Mouse (Mus musculus) cerebellum, postnatal 25 days (tissue): ENCODE measurements around the gene Ppp4r3a.
A peak's percentile ranks its signal among the peaks of the same experiment; 100 is the strongest.
"Not testable (repeated sequence)": the region's sequence is repeated elsewhere in the genome, so short reads cannot be mapped to it uniquely, and the experiment has no call there.

ENCODE experiments used
- DNase-seq, 2 experiments: peaks; one replicate each; pipeline ENCODE4 v3.0.0; 2021; ENCODE audit warnings: mixed read lengths in 2 of 2

Ppp4r3a gene

DNA sequence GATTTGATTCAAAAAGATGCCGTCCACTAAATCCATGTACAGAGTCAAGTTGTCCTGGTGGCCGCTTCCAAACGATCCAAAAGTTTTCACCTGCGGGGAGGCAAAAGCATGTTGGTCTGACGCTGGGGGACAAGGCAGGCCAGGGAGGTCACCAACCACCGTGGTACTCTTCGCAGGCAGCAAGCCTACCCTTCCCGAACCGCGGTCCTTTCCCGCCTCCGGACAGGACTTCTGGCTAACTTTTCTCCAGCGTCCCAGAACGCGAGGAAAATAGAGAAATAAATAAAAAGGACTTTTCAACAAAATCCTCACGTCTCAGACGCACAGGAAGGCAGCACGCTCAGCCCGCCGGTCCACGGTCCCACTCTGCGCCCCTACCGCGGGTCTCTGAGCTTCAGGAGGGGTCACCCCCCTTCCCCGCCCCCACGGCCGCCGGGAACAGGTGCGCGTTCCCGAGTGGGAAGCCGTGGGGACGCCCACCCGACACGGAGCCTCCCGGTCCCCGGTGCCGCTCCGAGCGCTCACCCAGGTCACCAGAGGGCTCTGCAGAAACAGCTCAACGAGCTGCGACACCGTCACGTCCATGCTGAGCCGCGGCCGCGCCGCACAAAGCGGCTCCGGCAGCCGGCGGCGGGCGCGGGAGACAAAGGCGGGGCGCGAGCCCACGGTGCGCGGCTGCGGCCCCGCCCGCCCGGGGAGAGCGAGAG, 55.1 kb downstream of the Ppp4r3a start:
- DNase-seq: no peak

DNA sequence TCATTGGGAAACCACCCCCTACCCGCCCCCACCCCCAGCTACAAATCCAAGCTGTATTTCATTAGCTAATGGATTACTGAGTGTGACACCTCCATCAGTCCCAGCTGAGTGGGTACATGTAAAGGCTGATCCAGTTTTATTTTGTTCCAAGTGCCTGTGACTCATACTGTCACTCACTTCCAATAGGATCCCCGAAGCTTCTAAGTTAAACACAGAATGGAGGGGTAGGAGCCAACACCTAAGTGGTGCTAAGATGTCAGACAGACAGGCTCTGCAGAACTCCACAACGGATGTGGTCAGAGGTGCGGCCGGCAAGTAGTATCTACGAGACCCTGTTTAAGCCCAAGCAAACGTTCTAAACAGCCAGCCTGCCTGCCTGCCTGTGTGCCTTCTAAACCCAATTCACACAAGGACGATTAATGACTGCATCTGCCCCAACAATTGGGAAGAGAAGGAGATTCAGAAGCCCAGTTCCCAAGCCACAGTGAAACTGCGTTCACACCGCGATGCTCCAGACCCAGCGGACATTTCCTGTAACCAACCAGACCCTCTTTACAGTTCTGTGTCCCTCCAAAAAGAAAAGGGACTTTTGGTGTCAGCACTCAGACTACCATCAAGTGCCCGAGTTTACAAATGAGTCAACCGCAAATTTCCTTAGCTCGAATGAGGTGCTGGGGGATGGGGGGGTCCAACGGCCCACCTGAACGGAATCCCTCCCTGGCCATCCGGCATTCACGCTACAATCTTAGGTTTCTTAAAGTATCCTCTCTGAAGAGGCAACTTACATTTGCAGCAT, 55.9 kb downstream of the Ppp4r3a start:
- DNase-seq: no peak

- DNase-seq: peak in 1 of 2 experiments; percentile 49
Measured at GRCm38 (mm10) chr12:101026946-101027345, 56.6 kb downstream of the Ppp4r3a start.

GRCm38 (mm10) chr12:101026518-101026917, 57.0 kb downstream of the Ppp4r3a start:
- no peak for DNase-seq

DNA sequence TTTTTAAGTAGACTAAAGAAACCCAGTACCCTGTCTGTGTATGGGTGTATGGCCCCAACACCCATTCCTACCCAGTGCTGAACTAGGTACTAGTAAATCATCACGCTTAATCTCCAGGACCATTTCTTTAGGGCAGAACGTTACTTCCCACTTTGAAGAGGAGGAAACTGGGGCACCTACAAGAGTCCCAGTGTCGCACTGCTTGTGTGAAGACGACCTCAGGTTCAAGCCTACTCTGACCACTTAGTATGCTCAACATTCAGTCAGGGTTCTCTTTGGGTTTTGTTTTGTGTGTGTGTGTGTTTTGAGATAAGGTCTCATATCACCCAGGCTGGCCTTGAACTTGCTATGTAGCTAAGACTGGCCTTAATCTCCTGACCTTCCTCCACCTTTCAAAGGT, 57.5 kb downstream of the Ppp4r3a start:
- no peak for DNase-seq

DNA sequence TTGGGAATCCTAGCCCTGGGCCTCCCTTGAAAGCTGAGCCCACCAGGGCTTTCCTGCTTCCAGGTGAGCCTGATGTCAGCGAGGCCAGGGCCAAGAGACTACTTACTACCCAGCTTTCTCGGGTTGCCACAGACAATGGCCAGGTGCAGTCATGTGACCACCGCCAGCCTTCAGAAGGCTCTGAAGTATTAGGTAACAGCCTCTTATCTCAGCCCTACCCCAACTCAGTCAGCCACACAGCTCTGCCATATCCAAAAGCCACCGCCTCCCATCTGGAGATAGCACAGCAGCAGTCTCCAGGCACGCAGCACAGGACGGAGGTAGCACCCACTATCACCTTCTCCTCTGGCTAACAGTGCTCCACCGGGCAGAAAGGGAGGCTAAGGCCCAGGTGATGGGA, 58.1 kb downstream of the Ppp4r3a start:
- no peak for DNase-seq

DNA sequence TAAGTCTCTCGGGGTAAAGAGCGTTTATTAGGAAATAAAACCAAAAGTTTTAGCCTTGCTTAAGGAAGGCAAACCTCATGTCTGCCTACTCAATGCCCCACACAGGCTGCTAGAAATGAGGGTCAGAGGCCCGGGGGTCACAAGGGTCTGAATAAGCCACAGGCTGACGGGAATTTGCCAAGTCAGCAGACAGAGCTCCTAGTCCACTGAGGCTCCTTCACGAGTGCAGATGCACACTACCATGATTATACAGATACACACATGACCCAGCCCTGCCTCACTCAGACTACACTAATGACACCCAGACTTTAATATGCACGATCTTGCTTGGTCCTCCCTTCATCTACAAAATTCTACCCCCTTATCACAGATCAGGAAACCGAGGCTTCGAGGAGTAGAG, 58.7 kb downstream of the Ppp4r3a start:
- DNase-seq: no peak

DNA sequence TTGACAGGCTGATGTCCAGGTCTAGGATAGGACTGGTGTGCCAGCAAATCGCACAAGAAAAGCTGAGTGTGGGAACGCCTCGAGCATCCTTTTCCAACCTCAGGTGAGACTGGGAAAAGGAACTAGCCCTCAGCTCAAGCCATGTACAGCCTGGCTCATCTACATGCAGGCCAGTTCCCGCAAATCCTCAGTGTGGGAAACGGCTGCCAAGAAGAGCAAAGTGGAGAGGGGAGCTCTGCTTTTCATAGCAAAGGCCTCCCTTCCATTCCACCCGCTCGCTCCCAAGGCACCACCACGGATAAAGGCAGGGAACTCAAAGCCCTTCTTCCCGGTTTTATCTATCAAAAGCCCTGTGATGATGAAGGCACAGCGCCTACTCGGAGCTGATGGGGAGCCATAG, 60.4 kb downstream of the Ppp4r3a start:
- DNase-seq: no peak

GRCm38 (mm10) chr12:101022353-101022752, 61.1 kb downstream of the Ppp4r3a start:
- DNase-seq: no peak

DNA sequence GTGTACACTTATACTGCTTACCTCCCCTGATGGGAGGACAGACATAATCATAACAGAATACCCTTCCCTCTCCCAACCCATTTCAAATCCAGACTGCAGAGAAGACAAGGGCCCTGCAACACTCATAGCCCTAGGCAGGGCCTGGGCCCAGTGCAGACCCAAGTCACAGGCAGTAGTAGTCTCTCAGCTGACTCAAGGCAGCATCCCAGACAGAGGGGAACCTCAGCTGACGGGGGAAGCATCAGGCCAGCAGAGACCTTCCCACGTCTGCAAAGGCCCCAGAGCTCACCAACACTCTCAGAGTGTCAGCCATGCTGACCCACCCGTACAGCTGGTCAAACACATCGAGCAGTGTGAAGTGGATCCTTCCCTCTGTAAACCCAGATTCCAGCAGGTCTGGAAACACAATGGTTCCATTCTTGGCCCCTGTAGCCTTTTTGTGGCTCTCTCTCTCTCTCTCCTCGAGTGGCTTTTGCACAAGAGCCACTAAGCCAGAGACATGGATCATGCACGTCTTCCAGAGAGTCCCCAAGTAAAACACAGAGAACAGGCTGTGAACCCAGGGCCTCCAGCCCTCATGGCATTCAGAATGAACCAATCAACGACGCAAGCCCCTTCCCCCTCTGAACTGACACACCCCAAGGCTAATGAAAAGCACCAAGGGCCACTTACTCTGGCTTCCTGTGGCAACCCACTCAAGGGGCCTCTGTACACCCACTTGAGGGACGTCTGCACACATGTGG, 61.8 kb downstream of the Ppp4r3a start:
- no peak for DNase-seq

DNA sequence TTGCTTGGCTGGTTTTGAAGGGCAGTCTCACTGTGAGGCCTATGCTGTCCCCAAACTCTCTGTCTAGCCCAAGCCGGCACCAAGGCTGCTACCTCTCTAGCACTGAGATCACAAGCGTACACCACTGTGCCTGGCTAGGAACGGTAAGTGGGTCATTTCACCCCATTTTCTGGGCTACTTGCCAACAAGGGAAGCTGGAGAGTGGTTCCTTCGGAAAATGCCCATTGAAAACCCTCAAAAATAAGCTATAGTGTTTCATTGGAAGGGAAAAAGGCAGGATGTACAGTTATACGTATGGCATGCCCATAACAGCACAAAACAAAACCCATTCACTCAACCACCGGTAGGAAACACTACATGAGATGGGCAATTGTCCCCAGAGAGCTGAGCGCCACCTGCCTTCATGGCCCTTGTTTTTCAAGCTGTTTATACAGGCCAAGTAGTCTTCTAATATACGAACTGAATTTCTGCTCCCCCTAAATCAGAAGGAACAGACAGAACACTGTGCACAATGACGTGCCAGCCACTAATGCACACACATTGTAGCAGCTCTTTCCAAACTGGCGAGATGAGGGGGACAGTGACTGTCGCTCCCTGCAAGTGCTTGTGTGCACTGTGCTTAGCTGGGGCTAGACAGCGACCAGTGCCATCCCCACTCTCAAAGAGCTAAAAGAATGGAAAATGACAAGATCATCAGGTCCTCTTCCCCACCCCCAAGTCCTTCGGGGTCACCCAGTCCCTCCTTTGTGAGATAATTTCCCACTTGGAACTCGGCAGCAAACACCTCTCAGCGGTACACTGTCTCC, 63.1 kb downstream of the Ppp4r3a start:
- peak; percentile 66 to 74 for DNase-seq

DNA sequence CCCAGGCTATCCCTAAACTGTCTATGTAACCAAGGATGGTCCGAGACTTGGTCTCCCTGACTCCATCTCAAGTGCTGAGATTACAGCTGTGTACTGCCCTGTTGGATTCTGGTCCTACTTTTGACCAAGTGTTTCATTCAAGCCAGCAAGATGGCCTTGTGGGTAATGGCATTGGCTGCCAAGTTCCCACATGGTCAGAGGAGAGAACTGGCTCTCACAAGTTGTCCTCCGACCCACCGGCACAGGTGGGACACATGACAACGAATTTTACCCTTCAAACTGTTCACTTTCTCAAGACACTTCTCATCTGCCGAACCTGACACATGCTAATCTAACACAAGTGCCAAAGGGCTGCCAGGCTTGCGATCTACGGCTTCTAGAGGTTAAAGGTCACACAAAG, 64.1 kb downstream of the Ppp4r3a start:
- no peak for DNase-seq

DNA sequence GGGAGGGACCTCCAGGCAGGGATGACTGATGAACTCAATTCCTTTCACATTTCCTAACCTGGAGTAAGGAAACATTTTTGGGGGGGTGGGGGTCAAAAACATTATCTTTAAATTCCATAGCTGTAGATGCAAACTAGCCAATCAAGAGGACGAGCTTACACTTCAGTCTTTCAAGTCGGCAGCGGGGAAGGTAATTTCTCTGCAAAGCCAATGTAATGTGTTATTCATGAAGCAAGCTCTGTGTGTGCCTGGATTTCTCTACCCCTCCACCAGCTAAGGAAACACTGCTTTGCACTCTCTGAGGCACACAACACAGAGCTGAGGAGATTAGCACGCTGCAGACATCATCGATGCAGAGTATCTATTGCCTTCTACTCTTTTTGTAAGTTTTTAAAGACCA, 64.5 kb downstream of the Ppp4r3a start:
- no peak for DNase-seq

GRCm38 (mm10) chr12:101017971-101018371, 65.5 kb downstream of the Ppp4r3a start:
- DNase-seq: no peak

DNA sequence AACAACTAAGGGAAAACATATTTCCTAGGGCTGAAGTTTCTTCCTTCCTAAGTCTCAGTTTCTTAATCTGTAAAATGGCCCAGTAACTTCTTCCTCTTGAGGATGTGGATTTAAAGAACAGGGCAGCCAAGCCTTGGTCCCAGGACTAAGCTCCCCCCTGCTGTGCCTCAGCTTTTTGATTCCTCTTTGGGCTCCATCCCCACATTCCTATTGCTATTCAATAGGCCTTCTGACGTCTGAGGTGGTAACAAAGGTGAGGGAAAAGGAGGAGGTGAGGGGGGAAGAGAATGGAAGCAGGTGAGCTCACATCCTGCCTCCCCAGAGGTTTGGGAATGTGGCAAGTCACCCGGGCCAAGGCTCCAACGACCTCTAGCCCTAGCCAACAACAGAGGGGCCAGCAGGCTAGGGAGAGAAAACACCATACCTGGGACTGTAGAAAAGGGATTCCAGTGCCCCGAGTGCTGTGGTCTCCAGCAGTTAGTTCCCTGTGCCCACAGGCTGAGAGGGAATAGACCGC, 67.0 kb downstream of the Ppp4r3a start:
- no peak for DNase-seq

DNA sequence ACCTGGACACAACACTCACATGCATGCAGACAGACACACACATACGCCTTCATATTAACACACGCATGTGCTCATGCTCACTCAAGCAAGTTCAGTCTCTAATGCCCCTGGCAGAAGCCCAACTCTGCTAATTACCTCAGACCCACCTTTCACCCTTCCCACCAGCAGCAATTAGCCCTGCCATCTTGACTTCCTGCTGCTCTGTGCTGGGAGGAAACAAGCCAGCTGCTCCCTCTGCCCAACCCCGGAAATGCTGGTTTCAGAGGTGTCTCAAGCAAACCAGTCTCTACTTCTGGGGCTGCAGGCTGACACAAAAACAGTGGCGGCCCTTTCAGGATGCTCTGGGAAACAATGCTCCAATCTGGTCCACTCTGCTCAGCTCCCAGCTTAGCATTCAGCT, 67.6 kb downstream of the Ppp4r3a start:
- no peak for DNase-seq

GRCm38 (mm10) chr12:101015165-101015560, 68.3 kb downstream of the Ppp4r3a start:
- DNase-seq: no peak

GRCm38 (mm10) chr12:101014549-101015164, 68.8 kb downstream of the Ppp4r3a start:
- no peak for DNase-seq

DNA sequence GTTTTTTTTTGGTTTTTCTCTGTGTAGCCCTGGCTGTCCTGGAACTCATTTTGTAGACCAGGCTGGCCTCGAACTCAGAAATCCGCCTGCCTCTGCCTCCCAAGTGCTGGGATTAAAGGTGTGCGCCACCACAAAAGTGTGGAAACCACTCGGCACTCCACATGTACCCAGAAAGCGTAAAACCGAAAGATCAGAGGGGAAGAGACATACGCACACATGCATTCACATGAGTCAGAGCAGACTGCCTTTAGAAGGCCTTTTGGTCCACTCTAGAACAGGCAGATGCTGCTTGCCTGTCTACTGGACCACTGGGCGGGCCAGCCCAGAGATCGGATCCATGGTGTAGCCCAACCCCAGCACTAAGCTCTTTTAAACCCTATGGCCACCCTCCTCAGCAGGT, 69.8 kb downstream of the Ppp4r3a start:
- not testable (repeated sequence) for DNase-seq

- no peak for DNase-seq
Measured at GRCm38 (mm10) chr12:101013078-101013665, 70.3 kb downstream of the Ppp4r3a start.

DNA sequence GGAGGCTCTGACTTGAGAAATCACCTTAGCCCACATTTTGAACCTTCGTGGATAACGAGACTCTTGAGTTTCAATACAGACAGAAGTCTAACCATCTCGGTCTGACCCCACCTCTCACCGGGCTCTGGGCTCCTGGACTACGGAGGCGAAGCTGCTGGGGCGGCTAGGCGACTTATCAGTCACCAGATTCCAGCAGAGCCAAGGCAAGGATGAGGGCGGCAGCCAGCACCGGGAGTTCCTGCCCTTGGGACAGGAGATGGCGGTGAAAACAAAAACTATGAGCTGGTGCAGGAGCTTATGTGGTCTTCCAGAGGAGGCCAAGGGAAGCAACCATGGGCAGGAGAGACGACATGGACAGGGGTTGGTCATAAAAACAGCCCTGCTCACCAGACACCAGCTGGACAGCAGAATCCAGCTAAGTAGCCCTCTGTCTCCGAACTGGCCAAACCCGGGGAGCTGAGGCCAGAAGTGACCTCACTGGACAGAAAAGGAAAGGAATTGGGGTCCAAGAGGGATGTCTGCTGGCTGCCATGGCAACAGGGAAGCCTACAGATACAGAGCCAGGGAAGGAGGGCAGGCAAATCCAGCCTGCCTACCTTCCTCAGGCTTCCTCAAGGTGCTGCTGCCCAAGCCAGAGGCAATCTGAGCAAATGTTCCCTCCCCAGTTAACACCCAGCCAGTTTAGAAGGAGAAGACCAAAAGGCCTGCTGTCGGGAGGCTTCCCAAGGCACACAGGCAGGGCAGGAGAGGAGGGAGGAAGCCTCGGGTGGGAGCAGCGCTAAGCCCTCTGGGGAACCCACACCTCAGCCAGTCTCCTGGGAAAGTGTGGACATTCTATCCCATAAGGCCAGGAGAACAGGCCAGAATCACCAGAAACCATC, 71.1 kb downstream of the Ppp4r3a start:
- no peak for DNase-seq
